Mouse (Mus musculus) erythroblast, adult 5-6 weeks (primary cell): ENCODE data around the gene Pex14. TPM values are rescaled to one million over a fixed set of nuclear protein-coding genes. Genes with fewer than 3 reads are reported as not detected.

Source experiments
- ATAC-seq: replicated peaks from 2 replicates; pipeline ENCODE4 v1.8.0; 2016; ENCODE audit warnings: moderate number of reproducible peaks, mild to moderate bottlenecking, moderate TSS enrichment, inconsistent platforms; ENCODE audit not compliant: poor library complexity, low FRiP score, severe bottlenecking
- total RNA-seq, 2 experiments: library from RNA; stranded (forward) in 1 of 2; stranded (reverse) in 1 of 2; fragments of 150-400 nt in 1 of 2; fragments of 200-764, 138-1000 nt in 1 of 2; gene quantifications; 2 replicates each; pipeline versions ENCODE4 v1.2.3 to v1.2.4; 2015 to 2017; ENCODE audit warnings: low replicate concordance in 2 of 2

Gene Pex14
- total RNA-seq, 2 experiments from 2014 or later, result 1.9 to 3.2 TPM

GRCm38 (mm10) chr4:148964541-148965310 is 134.9 kb downstream of the Pex14 start:
- no peak for ATAC-seq

DNA sequence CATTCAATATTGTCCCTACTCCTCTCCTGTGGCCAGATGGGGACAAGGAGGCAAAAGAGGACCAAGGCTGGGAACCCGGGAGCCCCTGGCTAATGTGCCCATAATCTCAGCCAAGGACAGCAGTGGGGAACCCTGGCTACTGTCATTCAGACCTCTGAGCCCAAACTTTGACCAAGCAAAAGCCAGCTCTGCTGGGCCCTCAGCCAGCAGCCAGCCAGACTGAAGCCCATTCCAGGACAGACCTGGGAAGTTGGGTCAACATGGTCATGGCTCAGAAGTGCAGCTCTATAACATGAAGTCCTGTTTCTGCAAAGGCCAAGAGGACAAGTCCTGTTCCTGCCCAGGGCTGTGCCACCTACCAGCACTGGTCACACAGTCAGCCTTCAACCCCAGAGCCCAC is 137.6 kb downstream of the Pex14 start:
- ATAC-seq, result no peak

GRCm38 (mm10) chr4:148961081-148961480 is 138.6 kb downstream of the Pex14 start:
- ATAC-seq, result no peak

- ATAC-seq, result no peak
Observed at GRCm38 (mm10) chr4:148960011-148960410, 139.7 kb downstream of the Pex14 start.

DNA sequence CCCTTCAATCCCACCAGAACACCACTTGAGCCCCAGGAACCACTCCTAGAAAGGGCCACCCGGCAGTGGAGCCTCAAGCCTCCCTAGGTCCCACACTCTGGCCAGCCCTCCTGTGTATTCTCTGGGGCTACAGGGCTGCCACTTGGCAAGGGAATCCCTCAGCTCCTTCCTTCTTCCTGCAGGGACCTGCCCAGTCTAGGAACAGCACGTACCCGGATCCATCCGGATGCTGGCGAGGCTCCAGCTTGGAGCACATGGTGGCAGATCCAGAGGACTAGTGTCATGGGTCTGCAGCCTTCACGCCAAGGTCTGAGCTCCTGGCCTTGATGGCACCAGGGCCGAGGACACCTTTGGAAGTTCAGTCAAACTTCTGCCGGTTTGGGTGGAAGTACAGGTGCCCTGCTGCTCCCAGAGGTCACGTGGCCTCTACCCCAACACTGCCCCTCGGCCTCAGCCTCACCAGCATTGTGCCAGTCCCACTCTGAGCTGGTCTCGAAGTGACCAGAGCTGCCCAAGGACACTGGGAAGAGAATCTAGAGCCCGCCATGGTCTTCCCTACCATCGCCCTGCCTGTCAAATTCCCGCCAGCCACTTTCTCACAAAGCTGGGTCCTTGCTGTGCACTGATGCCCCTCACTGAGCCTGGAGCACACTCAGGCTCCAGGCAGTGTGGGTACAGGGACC is 144.4 kb downstream of the Pex14 start:
- no peak for ATAC-seq

- no peak for ATAC-seq
Observed at GRCm38 (mm10) chr4:148952328-148953222, 147.1 kb downstream of the Pex14 start.

DNA sequence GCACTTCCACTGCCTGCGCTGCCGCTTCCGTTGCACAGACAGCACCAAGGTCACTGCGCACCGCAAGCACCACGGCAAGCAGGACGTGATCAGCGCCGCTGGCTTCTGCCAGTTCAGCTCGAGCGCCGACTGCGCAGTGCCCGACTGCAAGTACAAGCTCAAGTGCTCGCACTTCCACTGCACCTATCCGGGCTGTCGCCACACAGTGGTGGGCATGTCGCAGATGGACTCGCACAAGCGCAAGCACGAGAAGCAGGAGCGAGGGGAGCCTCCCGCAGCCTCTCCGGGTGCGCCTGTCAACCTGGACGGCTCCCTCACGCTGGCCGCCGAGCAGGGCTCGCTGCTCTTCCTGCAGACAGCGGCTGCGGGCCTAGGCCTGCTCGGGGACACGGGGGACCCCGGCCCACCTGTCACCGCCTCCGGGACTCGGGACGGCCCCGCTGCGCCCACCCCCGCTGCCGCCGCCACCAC is 147.8 kb downstream of the Pex14 start:
- ATAC-seq, result no peak

DNA sequence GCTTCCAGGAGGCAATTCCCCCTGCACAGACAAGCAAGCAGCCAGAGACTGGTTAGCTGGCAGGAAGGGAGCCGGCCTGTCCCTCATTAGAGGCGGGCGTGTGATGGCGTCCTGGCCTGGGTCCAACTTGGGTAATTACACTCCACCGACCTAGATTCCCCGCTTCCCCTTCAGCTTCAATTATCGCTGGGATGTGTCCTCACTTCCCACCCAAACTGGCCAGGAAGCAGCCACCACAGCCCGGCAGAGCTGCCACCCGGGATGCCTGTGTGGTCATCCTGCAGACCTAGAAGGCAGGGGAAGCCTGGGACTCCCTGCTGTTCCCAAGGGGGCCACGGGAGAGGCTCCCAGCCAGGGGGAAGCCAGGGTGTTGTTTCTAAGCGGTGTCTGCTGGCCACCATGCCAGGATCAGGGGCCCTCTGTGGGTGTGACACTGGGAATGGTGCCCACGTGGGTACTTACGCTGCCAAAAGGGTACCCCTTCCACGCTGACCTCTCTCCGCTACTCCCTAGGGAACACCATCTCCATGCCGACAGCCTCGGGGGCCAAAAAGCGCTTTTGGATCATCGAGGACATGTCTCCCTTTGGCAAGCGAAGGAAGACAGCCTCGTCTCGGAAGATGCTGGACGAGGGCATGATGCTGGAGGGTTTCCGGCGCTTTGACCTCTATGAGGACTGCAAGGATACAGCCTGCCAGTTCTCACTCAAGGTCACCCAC is 148.6 kb downstream of the Pex14 start:
- ATAC-seq, result no peak

DNA sequence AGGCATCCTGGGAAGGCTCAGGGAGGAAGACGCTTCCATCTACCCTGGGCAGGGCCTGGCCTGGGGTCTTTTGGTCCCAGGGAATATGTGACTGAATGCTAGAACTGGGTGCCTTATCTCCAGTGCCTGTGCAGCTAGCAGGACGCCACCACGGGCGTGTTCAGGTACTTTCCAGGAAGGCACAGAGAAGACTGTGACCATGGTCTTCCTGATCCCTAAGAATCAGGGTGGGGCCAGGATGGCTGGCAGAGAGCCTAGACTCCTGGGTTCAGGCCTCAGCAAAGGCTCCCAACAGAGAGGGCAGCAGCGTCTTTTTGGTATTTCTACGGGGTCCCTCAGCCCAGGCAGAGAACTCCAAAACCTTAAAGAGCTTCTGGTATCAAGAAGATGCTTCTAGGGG is 149.2 kb downstream of the Pex14 start:
- no peak for ATAC-seq

DNA sequence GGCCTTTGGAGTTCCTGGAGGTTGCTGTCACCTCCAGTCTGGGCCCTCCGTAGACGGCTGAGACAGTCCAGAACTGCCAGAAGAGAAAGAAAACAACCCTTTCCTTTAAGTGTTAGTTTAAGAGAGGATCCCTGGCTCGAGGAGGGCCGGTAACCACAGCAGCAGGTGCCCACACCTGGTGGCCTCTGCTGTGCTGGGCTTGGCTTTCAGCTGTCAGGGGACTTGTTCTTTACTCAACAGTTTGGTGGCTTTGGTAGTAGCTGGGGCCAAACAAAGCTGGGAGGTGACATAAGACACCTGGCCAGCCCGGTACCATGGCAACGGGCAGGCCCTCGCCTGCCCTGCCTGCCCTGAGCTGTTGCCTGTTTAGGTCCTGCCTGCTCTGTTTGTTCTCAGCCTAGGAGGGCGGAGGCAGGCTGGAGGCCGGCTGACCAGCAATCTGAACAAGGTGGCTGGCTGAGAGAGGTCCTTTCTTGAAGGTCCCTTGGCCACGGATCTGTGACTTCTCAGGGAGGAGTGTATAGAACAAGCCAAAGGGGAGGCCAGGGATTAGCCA is 151.8 kb downstream of the Pex14 start:
- no peak for ATAC-seq

- ATAC-seq, result no peak
Observed at GRCm38 (mm10) chr4:148946071-148946470, 153.6 kb downstream of the Pex14 start.

- ATAC-seq, result no peak
Observed at GRCm38 (mm10) chr4:148945476-148945881, 154.2 kb downstream of the Pex14 start.

DNA sequence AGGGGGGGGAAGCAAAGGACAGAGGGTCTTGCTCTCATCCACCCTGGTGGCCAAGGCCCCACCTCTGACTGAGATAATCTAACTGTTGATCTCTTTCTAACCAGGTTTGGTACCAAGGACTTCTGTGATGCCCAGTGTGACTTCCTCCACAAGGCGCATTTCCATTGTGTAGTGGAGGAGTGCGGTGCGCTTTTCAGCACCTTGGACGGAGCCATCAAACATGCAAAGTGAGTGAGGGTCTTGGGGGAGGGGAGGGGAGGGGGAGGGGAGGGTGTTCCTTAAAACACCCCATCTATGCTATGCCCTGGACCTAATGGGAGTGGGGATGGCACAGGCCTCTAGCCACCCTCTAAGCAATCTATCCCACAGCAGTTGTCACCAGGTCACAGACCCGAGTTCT is 156.6 kb downstream of the Pex14 start:
- ATAC-seq, result no peak

- no peak for ATAC-seq
Observed at GRCm38 (mm10) chr4:148941321-148941720, 158.4 kb downstream of the Pex14 start.

GRCm38 (mm10) chr4:148940674-148941211 is 158.9 kb downstream of the Pex14 start:
- no peak for ATAC-seq

DNA sequence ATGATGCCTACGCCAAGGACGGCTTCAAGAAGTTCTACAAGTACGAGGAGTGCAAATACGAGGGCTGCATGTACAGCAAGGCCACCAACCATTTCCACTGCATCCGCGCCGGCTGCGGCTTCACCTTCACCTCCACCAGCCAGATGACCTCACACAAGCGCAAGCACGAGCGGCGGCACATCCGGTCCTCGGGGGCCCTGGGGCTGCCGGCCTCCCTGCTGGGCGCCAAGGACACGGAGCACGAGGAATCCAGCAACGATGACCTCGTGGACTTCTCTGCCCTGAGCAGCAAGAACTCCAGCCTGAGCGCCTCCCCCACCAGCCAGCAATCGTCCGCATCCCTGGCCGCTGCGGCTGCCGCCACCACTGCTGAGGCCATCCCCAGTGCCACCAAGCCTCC is 161.1 kb downstream of the Pex14 start:
- no peak for ATAC-seq

DNA sequence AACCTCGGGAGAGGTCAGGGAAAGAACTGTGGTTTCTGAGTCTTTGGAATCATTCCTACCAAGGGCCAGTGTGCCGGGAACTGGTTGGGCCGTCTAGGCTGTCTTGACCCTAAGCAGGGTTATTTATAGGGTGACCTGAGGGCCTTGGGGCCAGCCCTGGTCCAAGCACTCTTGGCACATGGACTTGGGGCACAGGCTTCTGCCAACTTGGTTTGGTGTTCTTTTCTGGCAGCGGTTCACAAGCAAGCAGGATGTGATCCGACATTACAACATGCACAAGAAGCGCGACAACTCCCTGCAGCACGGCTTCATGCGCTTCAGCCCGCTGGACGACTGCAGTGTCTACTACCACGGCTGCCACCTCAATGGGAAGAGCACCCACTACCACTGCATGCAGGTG is 162.9 kb downstream of the Pex14 start:
- no peak for ATAC-seq

DNA sequence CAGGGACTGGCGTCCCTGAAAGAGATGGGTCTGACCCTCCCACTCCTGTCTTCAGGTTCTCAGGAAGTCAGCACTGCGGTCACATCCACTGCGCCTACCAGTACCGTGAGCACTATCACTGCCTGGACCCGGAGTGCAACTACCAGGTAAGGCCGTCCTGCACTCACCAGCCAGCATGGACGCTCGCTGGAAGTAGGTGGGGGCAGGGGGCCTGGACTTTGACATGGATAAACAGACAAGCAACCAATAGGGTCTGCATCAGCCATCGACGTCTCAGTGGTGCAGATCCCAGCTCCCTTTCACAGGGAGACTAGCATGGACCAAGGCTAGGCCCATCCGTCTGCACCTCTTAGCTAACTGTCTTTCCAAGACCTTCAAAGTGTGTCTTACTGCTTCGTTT is 163.6 kb downstream of the Pex14 start:
- ATAC-seq, result no peak

- no peak for ATAC-seq
Observed at GRCm38 (mm10) chr4:148935211-148935610, 164.5 kb downstream of the Pex14 start.
